Mouse (Mus musculus) right cerebral cortex, adult 2 months (tissue): ENCODE measurements at regions not wholly inside any gene's neighbourhood (a gene's known extent, or its start where the extent isn't known, plus 50 kb on each side); places are given as distances from the start of the nearest gene placed in this dataset.

Experiments
- DNase-seq, 2 experiments: peaks; one replicate each; pipeline ENCODE4 v3.0.0; 2021 to 2022; ENCODE audit warnings: low spot score in 2 of 2

GRCm38 (mm10) chr2:30717566-30718328 is 85.7 kb downstream of the 1700001O22Rik start:
- peak in 1 of 2 experiments; percentile 71 for DNase-seq

- no peak for DNase-seq
These were observed 86.6 kb downstream of the 1700001O22Rik start for GRCm38 (mm10) chr2:30716580-30717565.

- no peak for DNase-seq
These were observed 87.6 kb downstream of the 1700001O22Rik start for GRCm38 (mm10) chr2:30715720-30716310.

- no peak for DNase-seq
These were observed 89.9 kb downstream of the 1700001O22Rik start for GRCm38 (mm10) chr2:30713535-30713934.

GRCm38 (mm10) chr2:30712841-30713401 is 90.5 kb downstream of the 1700001O22Rik start:
- DNase-seq, result no peak

- peak; percentile 89 to 91 for DNase-seq
These were observed 91.5 kb downstream of the 1700001O22Rik start for GRCm38 (mm10) chr2:30711853-30712498.

- peak in 1 of 2 experiments; percentile 67 for DNase-seq
These were observed 92.0 kb downstream of the 1700001O22Rik start for GRCm38 (mm10) chr2:30711476-30711852.

GRCm38 (mm10) chr2:30710895-30711294 is 92.6 kb downstream of the 1700001O22Rik start:
- DNase-seq, result no peak

GRCm38 (mm10) chr2:30709386-30709884 is 94.0 kb downstream of the 1700001O22Rik start:
- no peak for DNase-seq

GRCm38 (mm10) chr2:30708762-30709385 is 94.6 kb downstream of the 1700001O22Rik start:
- DNase-seq, result no peak

- peak; percentile 75 to 80 for DNase-seq
These were observed 95.3 kb downstream of the 1700001O22Rik start for GRCm38 (mm10) chr2:30708001-30708683.

GRCm38 (mm10) chr2:30707099-30708000 is 96.1 kb downstream of the 1700001O22Rik start:
- peak in 1 of 2 experiments; percentile 47 for DNase-seq

GRCm38 (mm10) chr2:30706036-30706435 is 97.4 kb downstream of the 1700001O22Rik start:
- DNase-seq, result no peak

- DNase-seq, result no peak
These were observed 100.2 kb downstream of the 1700001O22Rik start for GRCm38 (mm10) chr2:30703308-30703707.

GRCm38 (mm10) chr2:30702711-30703110 is 100.8 kb downstream of the 1700001O22Rik start:
- DNase-seq, result no peak

GRCm38 (mm10) chr2:30700890-30701289 is 102.6 kb downstream of the 1700001O22Rik start:
- no peak for DNase-seq

GRCm38 (mm10) chr2:30700471-30700870 is 103.0 kb downstream of the 1700001O22Rik start:
- no peak for DNase-seq

- DNase-seq, result peak; percentile 91 to 94
These were observed 103.5 kb downstream of the 1700001O22Rik start for GRCm38 (mm10) chr2:30699797-30700454.
